Mouse (Mus musculus) spleen, adult 2 months (tissue): ENCODE measurements around the gene Wdr83.

Experiments
- CTCF ChIP-seq: fragments of 200-500 bp; IDR thresholded peaks from 2 replicates; pipeline ENCODE4 v1.5.1; 2011; ENCODE audit warnings: mild to moderate bottlenecking, inconsistent platforms; ENCODE audit not compliant: insufficient read depth, insufficient read length, insufficient replicate concordance; ENCODE audit errors: extremely low read depth
- POLR2A ChIP-seq: fragments of 200-500 bp; IDR thresholded peaks from 2 replicates; pipeline ENCODE4 v1.6.1; 2011; ENCODE audit warnings: low read depth, low read length, inconsistent platforms

GRCm38 (mm10) chr8:85027922-85028321, 53.2 kb downstream of the Wdr83 start:
- TF ChIP-seq CTCF = no peak
- TF ChIP-seq POLR2A = no peak
